Mouse (Mus musculus): ENCODE measurements around the gene Txndc2.

DNA sequence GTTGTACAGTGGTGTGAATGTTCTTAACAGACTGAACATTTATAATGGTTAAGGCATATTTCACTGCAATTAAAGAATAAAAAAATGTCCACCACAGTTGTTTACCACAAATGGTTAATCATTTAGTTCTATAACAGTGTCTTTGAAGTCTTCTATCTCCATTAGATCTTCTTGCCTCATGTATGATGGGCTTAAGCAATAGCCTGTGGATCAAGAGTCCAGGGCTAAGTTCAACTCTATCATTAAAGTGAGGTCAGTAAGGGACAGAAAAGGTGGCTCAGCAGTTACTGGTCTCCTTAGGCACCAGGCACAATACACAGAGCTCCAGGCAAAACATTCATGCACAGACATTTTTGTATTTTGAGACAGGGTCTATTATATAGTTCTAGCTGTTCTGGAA, 18.8 kb downstream of the Txndc2 start:
- TF ChIP-seq CTCF (IDR thresholded peaks at IDR 0.05; ENCODE audit: low read depth, low read length) (no peak), POLR2A (IDR thresholded peaks at IDR 0.05; ENCODE audit: extremely low read depth, insufficient read depth, low read length) (no peak)
